Mouse (Mus musculus): Measurements from ENCODE around the gene Gtf2h5.

- no peak for TF ChIP-seq POLR2A (IDR thresholded peaks at IDR 0.05; ENCODE audit: borderline replicate concordance, low read depth, low read length)
- TF ChIP-seq CTCF (IDR thresholded peaks at IDR 0.05; ENCODE audit: low read depth, low read length), result no peak
Measured at GRCm38 (mm10) chr17:6123776-6124175, 44.2 kb downstream of the Gtf2h5 start.
